Mouse (Mus musculus): ENCODE results near the gene Tes.

- TF ChIP-seq CHD2 (IDR thresholded peaks at IDR 0.05; ENCODE audit: low read depth, low read length) (no peak), ZNF384 (IDR thresholded peaks at IDR 0.05; ENCODE audit: low read depth, low read length) (no peak)
Measured at GRCm38 (mm10) chr6:17099477-17100130, 34.7 kb downstream of the Tes start.

Measured in ES-E14 (cell line).